Mouse (Mus musculus) ES-Bruce4 (cell line): ENCODE data around the gene H2-Ke6. TPM values are rescaled to one million over a fixed set of nuclear protein-coding genes. Genes with fewer than 3 reads are reported as not detected.

ENCODE experiments used
- H3K27ac ChIP-seq: 2 replicates; pipeline ENCODE4 v1.5.1; 2012; ENCODE audit warnings: low read length, inconsistent platforms; ENCODE audit not compliant: insufficient read depth
- H3K27me3 ChIP-seq: 2 replicates; pipeline ENCODE4 v1.6.1; 2012; ENCODE audit warnings: mild to moderate bottlenecking, low read length, inconsistent platforms; ENCODE audit not compliant: control insufficient read depth, poor library complexity, insufficient read depth, severe bottlenecking
- H3K36me3 ChIP-seq: 2 replicates; pipeline ENCODE4 v1.6.1; 2012; ENCODE audit warnings: inconsistent platforms, mild to moderate bottlenecking, low read length, moderate library complexity; ENCODE audit not compliant: control insufficient read depth, poor library complexity, insufficient read depth, severe bottlenecking
- H3K4me1 ChIP-seq: one replicate; pipeline ENCODE4 v1.8.1; 2011; ENCODE audit warnings: low read length; ENCODE audit not compliant: control insufficient read depth, insufficient read depth
- H3K4me3 ChIP-seq: 2 replicates; pipeline ENCODE4 v1.5.1; 2011; ENCODE audit warnings: low read depth, mild to moderate bottlenecking, low read length
- H3K9ac ChIP-seq: 2 replicates; pipeline ENCODE4 v1.6.1; 2012; ENCODE audit warnings: low read depth, mild to moderate bottlenecking, inconsistent platforms; ENCODE audit not compliant: poor library complexity, severe bottlenecking
- H3K9me3 ChIP-seq: replicated peaks from 2 replicates; pipeline ENCODE4 v1.6.1; 2012; ENCODE audit warnings: mild to moderate bottlenecking, low read length, inconsistent platforms; ENCODE audit not compliant: control insufficient read depth, poor library complexity, insufficient read depth, severe bottlenecking
- CTCF ChIP-seq: IDR thresholded peaks from one replicate; pipeline ENCODE4 v1.8.1; 2011; ENCODE audit warnings: low read depth, low read length
- EP300 ChIP-seq: IDR thresholded peaks from 2 replicates; pipeline ENCODE4 v1.6.1; 2011; ENCODE audit warnings: low read depth, low read length; ENCODE audit not compliant: insufficient read depth
- POLR2A ChIP-seq: IDR thresholded peaks from one replicate; pipeline ENCODE4 v1.8.1; 2011; ENCODE audit warnings: low read length; ENCODE audit not compliant: insufficient read depth
- polyA plus RNA-seq: library from polyadenylated mRNA; stranded (reverse); fragments of >200 nt; gene quantifications from 2 replicates; pipeline ENCODE4 v1.2.4, GENCODE M21; 2011; ENCODE audit warnings: low read depth; ENCODE audit not compliant: missing spikeins, insufficient read depth, insufficient read length

The H2-Ke6 gene
- polyA plus RNA-seq, 1 experiment, result 19.0 TPM

DNA sequence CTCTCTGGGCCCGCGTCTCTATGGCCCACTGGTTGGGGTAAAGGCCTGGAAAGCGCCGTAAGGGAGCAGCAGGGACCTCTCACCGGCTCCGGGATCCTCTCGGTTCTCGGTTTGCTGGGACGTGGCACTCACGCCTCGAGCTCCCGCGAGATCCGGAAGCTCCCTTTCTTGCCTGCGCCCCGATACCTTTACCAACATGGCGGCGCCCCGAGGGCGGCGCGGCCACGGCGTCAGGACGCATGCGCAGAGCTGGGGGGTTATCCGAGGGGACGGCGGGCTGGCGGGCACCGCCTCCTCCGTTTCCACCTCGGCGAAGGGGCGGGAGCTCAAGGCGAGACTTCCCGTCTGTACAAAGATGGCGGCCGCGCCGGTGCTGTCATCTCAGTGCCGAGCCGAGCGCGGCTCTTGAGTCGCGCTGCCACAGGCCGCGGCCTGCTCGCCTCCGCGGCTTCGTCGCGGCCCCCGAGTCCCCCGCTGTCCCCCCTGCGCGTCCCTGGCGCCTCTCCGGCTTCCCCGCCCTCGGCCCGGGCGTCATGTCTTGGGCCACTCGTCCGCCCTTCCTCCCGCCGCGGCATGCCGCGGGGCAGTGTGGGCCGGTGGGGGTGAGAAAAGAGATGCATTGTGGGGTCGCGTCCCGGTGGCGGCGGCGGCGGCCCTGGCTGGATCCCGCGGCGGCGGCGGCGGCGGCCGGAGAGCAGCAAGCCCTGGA lies 3.8 kb upstream of the H2-Ke6 start, which contains the start of the genes Slc39a7 and Rxrb:
Gene Slc39a7 (minus strand): TSS at position 218 of the 709 bp plus-strand sequence.
Gene Rxrb (plus strand): TSS at position 348 of the 709 bp plus-strand sequence.
- Histone ChIP-seq H3K9me3 (no peaks in the 10 kb centered on the region), H3K36me3 (peaks cover 30% of the 10 kb centered on the region), H3K27me3 (no peaks in the 10 kb centered on the region), H3K9ac (peak within 1 kb of the TSS; percentile 97), H3K4me1 (peaks cover 3% of the 10 kb centered on the region), H3K27ac (peak within 1 kb of the TSS; percentile 37), H3K4me3 (peak within 1 kb of the TSS; percentile 93)
- TF ChIP-seq POLR2A, result peak; percentile 40
- no peak for TF ChIP-seq CTCF
- peak; percentile 39; the same call in 1 of the 2 replicates for TF ChIP-seq EP300

DNA sequence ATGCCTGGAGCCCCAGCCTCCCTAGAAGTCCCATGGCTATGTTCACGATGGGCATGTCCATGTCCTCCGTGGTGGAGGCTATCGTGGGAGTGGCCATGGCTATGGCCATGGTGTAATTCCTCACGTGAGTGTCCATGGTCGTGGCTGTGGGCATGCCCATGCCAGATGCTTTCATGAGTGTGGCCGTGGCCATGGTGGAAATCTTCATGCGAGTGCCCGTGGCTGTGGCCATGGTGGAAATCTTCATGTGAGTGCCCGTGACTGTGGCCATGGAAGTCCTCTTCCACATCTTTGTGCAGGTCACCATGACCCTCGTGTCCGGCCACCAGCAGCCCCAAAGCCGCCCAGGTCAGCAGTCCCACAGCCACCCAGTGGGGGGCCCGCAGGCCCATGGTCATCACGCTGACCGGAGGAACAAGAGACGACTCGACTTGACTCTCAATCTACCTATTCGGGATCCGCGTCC lies 3.0 kb upstream of the H2-Ke6 start:
- Histone ChIP-seq H3K36me3 (peaks cover 25% of the 10 kb centered on the region), H3K27ac (peak overlapping the region; percentile 37), H3K9me3 (no peaks in the 10 kb centered on the region), H3K9ac (peak overlapping the region; percentile 97), H3K4me1 (peaks cover 5% of the 10 kb centered on the region), H3K27me3 (no peaks in the 10 kb centered on the region), H3K4me3 (peak overlapping the region; percentile 93)
- TF ChIP-seq CTCF, result no peak
- no peak for TF ChIP-seq POLR2A
- TF ChIP-seq EP300, result no peak

DNA sequence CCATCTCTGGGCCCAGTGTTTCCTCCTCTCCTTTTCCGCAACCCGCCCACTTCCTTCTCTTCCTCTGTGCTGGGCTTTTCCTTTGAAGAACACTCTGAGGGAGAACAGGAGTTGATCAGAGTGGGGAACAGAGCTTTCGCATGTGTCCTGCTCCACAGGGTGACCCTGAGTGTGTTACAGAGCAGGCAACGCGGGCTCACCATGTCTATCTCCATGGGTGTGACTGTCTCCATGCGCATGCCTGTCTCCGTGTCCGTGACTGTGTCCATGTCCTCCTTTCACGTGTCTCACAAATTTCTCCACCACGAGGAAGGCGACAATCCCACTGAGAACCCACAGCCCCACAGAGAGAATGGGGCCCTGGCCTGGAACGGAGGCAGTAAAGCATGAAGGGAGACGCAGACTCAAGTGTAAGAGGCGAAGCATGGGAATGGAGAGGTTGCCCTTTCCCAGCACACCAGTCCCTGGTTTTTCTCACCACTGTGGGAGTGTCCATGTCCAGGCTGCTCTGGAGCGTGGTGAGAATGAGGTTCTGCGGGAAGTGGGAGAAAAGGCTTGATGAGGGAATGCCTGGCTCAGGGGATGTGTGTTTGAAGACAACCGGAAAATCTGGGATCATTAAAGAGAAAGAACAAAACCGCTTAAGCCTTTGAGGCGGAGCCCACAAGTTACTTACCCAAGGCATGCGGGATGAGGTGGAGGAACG lies 2.2 kb upstream of the H2-Ke6 start:
- peak overlapping the region; percentile 97 for H3K9ac ChIP-seq
- no peak overlapping the region for H3K27ac ChIP-seq
- no peaks in the 10 kb centered on the region for H3K9me3 ChIP-seq
- peaks cover 24% of the 10 kb centered on the region for H3K36me3 ChIP-seq
- H3K4me3 ChIP-seq, result peak overlapping the region; percentile 93
- TF ChIP-seq EP300, result no peak
- no peak for TF ChIP-seq CTCF
- no peak for TF ChIP-seq POLR2A
- H3K4me1 ChIP-seq, result peaks cover 8% of the 10 kb centered on the region
- H3K27me3 ChIP-seq, result no peaks in the 10 kb centered on the region

DNA sequence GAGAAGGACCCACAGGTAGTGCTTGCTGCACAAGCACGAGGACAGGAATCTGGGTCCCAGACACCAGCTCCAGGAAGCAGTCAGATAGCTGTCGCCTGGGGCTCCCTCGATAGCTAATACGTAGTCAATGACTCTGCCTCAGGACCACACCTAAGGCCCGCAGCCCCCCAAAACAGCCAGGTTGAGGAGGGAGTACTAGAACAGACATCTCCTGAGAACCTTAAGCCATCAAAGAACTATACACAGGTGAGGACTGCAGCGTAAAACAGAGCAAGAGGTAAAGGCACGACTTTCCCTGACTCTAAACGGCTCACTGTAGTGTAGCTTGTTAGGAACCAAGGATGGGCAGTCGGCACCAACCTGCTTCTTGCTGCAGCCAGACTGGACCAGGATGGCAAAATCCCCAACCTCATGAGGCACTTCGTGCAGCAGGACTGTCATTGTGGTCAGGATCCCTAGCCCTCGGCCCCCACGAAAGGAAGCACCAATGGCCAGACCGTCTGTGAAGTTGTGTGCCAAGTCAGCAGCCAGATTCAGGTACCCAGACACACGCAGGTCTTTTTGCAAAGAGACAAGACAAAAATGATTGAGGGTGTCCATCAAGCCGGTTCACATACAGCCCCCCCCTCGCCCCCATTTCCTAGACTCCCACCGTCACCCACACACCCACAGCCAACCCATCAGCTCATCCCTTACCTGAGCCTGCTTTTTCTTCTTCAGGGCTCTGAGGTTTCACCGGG lies 1.5 kb upstream of the H2-Ke6 start:
- TF ChIP-seq EP300, result no peak
- no peak for TF ChIP-seq CTCF
- TF ChIP-seq POLR2A, result no peak
- H3K4me1 ChIP-seq, result peaks cover 8% of the 10 kb centered on the region
- H3K9ac ChIP-seq, result no peak overlapping the region
- H3K27ac ChIP-seq, result no peak overlapping the region
- no peaks in the 10 kb centered on the region for H3K27me3 ChIP-seq
- peaks cover 21% of the 10 kb centered on the region for H3K36me3 ChIP-seq
- no peak overlapping the region for H3K4me3 ChIP-seq
- no peaks in the 10 kb centered on the region for H3K9me3 ChIP-seq

DNA sequence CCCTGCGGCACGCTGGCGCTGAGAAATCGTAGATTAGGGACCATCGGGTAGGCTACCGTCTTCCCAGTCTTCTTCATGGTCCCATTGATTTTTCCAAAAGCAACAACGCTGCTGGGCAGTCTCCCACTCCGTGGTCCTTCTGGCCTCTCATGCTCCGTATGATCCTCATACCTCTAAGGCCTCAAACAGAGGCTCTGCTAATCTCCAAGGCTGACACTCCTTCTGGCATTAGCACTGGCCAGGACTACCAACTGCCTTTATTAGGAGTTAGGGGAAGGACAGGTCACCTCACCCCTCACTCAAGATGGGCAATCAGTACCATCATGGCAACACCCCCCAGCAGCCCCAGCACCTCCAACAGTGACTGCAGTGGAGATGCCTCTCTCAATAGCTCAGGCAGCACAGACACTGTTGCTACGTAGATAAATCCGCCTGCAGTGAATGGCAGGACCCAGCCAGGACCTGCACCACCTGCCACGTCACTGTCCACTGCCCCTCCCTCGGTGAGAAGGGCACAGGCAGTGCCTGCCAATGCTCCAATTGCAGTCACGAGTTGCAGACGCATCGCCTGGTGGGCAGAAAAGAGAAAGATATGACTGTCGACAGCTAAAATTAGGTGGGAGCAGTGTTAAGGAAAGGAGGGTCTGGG lies 765 bp upstream of the H2-Ke6 start:
- H3K9ac ChIP-seq, result no peak overlapping the region
- H3K4me1 ChIP-seq, result peaks cover 8% of the 10 kb centered on the region
- no peak overlapping the region for H3K27ac ChIP-seq
- no peak for TF ChIP-seq POLR2A
- no peak for TF ChIP-seq EP300
- TF ChIP-seq CTCF, result no peak
- H3K36me3 ChIP-seq, result peaks cover 20% of the 10 kb centered on the region
- no peaks in the 10 kb centered on the region for H3K27me3 ChIP-seq
- no peaks in the 10 kb centered on the region for H3K9me3 ChIP-seq
- no peak overlapping the region for H3K4me3 ChIP-seq
